Mouse (Mus musculus): ENCODE data around the gene D330020A13Rik.
A peak's percentile ranks its signal among the peaks of the same experiment; 100 is the strongest.
"Not testable (repeated sequence)": the region's sequence is repeated elsewhere in the genome, so short reads cannot be mapped to it uniquely, and the experiment has no call there.

The D330020A13Rik gene

DNA sequence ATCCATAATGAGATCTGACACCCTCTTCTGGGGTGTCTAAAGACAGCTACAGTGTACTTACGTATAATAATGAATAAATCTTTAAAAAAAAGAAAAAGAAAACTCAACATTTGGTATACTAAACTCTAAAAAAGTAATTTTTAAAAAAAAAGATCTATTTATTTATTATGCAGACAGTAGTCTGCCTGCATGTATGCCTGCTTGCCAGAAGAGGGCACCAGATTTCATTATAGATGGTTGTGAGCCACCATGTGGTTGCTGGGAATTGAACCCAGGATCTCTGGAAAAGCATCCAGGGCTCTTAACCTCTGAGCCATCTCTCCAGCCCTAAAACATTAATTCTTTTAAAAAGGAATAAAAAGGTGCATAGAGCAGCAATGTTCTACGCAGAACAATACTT is 2.4 kb downstream of the D330020A13Rik start:
- DNase-seq (ENCODE audit: low spot score): not testable (repeated sequence)

DNA sequence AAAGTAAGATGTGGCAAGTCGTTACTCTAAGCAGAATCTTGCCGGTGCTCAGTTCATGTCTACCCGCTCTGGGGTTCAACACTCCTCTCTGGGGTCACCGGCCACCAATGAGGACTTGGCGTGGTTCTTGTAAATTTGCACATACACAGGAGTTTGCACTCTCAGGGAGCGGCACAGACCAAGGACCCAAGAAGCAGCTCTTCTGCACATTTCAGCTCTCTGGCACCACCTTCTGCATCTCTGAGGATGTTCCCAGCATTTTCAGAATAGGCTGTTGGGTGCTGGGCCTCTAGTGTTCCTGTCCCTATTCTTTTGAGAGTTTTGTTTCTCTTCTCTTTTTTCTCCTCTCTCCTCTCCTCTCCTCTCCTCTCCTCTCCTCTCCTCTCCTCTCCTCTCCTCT is 7.0 kb downstream of the D330020A13Rik start:
- DNase-seq (ENCODE audit: low spot score): peak; percentile 27

DNA sequence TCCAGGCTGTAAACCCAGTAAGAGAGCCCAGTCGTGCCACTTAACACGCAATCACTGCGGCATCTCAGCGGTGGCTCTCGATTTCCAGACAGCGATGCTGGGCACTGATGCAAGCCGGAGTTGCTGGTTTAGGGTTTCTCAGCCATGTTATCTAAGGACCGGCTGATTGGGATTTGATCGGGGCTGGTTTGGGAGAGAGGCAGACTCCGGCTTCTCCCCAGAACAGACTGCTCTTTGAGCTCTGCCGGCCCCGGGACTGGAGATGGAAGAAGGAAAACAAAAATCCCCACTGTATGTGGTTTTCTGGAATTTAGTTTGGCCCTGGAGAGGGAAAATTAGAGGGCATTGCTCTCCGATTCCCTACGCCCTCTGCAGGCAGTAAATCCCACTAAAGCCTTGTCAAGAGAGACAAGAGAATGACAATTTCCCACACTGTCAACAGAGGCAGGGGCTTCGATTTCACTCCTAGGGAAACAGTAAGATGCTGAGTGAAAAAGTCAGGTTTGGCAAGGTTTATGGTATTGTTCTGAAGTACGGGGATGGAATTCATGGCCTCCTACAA is 8.7 kb downstream of the D330020A13Rik start:
- peak; percentile 10 for DNase-seq (ENCODE audit: low spot score)

DNA sequence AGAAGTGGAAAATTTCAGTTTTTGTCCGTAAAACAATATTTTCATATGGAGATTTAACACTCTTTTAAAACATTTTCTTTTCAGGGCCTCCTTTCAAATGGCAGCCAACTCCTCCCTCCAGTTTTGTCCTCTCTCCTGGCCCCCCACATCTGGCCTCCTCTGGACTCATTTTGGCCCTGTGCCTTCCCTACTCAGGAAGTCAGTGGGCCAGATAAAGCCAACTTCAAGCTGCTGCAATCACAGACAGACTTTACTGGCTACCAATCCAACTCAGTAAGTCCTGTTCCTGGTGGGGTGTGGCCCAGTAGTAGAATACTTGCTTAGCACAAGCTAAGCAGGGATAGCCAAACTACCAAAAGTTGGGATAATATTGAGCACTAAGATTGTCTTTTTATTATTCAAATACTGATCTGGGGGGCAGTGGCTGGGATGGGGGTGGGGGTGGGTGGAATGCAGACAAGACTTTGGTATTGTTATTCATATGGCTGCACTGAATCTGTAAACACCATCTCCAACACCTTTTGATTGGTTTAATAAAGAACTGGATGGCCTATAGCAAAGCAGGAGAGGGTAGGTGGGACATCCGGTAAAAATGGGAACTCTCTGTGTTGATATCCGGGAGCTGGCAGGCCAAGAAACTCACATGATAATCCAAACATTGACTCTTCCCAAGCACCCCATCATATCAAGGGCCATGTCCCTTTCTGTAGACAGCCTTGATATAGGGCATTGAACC is 12.9 kb downstream of the D330020A13Rik start:
- no peak for DNase-seq (ENCODE audit: low spot score)

DNA sequence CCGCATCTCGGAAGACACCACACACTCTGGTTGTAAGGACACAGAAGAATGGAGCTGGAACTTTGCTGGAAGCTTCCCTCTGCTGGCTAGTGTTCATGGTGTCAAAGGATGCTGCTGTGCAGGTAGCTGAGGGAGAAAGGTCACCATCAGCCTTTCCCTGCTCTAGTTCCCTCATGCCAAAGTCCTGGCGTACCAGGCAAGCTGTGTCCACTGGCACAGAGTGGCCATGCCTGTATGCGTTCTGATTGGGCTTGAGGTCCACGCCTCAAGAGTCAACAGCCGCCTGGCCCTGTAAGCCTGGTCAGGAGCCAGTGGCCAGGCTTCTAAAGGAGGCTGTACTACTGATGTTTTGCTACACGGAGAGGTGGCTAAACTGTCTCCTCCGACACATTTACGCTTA is 15.2 kb downstream of the D330020A13Rik start:
- DNase-seq (ENCODE audit: low spot score): no peak

DNA sequence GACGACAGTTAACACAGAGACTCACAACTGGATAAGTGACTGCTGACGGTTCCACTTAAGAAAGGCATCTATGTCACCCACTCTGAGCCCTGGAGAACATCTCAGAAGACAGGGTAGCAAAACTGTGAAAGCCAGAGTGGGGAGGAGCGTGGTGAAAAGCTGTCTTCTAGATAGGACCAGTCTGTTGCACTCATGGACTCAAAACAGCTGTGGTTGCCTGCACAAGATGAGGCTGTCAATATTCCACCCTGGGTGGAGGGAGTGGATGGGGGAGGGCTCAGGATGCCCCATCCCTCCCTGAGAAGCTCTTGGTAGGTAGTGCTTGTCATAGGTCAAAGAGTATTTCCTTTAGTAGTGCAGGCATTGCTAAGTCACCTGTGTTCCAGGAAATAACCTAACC is 15.6 kb downstream of the D330020A13Rik start:
- DNase-seq (ENCODE audit: low spot score): no peak

DNA sequence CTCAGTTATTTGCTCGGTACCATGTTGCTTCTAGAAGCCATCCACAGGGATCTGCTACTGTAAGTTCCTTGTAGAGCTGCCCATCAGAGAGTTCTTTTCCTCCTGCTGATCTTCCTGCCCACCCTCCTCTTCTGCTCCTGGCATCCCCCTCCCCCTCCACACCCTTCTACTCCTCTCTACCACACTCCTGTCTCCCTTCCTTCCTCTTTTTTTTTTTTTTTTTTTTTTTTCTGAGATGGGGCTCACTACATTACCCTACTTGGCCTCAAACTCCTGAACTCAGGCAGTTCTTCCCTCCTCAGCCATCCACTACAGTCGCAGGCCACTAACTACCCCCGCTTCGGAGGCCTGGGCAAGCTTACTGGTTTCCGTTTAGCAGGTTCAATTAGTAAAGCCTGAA is 18.3 kb downstream of the D330020A13Rik start:
- DNase-seq (ENCODE audit: low spot score): no peak

DNA sequence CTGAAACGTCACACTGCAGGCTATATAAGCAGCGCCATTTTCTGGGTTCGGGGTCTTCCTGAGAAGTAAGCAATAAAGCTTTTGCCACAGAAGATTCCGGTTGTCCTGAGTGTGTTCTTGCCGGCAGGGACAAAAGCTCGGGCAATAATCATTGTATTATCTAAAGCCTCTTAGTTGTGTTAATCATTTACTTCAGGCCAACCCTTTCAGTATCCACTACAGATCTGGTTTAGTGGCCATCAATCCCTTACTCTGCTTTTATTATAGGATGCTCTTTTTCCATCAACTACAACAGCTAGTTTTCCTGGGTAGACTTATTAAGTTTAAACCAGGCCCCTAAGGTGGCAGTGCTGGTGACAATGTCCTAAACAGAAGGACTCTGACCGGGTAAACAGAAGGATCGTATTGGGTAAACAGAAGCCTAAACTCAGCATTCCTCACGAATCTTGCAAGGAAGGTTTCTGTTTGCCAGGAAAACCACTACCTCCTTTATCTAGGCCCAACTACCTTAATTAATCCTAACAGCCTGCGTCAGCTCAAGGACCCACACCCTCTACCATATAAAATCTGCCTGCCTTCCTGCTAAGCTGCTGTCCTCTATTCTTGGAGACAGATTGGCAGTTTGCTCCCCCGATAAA is 24.3 kb downstream of the D330020A13Rik start:
- no peak for DNase-seq (ENCODE audit: low spot score)

DNA sequence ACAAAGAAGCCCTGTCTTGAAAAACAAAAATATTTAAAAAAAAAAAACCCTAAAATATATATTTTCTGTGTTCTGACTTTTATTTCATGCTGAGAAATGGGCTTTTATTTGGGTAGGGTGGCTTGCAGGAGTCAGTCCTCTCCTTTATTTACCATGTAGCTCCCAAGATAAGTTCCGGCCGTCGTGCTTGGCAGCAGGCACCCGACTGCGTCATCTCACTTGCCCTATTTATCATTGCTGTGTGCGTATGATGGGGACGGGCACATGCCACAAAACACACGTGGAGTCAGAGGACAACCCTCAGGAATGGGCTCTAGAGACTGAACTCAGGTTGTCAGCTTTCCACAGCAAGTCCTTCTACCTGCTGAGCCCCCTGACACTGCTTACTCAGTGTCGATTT is 25.0 kb downstream of the D330020A13Rik start:
- no peak for DNase-seq (ENCODE audit: low spot score)

DNA sequence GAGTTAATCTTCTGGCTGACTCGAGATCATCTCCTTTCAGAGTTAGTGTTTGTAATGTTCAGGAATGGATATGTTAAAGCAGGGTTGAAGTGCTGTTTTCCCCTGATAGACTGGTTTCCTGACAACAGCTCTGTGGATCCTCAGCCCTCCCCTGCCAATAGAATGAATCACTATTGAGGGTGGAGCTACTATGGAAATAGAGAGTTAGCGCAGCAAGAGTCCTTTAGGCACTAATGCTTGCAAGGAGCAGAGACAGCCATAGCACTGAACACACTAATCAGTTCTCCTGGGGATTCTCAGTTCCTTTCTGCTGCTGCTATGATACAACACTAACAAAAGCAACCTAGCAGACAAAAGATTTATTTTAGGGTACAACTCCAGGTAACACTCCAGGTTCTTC is 26.2 kb downstream of the D330020A13Rik start:
- DNase-seq (ENCODE audit: low spot score): no peak

DNA sequence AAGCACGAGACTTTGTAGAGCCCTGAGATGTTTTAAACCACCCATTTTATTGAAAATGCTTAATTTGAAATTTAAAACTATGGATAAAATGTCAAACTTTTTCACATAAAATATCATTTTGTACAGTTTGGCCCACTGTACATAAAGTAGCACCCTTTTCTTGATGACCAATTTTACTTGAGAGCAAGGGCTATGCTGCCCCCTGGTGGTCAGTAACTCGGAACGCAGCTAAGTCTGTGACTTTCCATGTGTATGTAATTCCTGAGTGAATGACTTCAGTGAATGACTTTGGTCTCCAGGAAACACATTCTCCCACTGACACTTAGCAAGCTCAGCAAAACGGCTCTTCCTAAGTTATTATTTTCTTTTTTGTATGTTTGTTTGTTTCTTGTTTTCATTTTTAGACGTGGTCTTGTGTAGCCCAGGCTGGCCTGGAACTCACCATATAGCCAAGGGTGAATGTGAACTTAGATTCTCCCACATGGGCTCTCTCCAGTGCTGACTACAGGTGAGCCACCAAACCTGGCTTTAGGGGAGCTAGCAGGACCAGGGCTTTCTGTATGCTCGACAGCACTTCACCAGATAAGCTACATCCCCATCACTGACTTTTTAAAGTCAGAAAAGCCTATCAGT is 30.2 kb downstream of the D330020A13Rik start:
- DNase-seq (ENCODE audit: low spot score): peak; percentile 36

DNA sequence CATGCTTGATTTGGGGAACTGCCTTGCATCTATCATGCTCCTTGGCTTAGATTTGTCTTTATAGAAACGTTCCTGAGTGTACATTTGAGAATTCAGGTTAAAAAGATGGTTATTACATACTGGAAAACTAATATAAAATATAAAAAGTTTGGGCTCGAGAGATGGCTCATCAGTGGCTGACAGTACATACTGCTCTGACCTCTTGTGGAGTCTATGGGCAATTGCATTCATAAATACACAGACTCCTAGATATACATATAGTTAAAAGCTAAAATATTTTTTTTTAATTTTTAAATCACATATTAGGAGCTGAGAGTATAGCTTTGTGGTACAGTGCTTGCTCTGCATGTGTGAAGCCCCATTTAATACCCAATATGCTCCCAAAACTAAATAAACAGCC is 38.2 kb downstream of the D330020A13Rik start:
- no peak for DNase-seq (ENCODE audit: low spot score)

DNA sequence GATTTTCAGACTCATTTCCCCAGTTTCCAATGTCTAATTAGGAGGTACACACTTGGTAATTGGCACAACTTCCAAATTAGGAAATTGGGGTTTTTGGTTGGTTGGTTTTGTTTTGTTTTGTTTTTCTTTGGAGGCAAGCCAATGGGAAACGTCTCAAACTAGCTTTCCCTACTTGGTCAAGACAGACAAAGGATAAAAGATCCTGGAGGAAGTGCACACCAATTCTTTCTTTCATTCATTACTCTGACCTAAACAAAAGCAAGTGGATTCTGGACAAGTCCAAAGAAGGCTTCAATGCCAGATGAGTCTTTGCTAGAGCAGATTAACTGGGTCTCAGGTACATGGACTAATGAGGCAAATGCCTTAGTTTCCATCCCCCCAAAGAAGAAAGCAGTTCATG is 49.8 kb downstream of the D330020A13Rik start:
- DNase-seq (ENCODE audit: low spot score): no peak
